Mouse (Mus musculus) T-helper 2 cell (primary cell): Measurements from ENCODE around the gene Bmp4.

Experiments used
- in situ Hi-C: fragments of 300-600 bp; cut with MboI, MseI; formaldehyde crosslinking; loops from one replicate; pipeline ENCODE4 v1.15.1; 2025; ENCODE audit warnings: high pct_unique_total_duplicates

The Bmp4 gene

GRCm38 (mm10) chr14:46390249-46390775 lies at the start of gene Bmp4:
Gene Bmp4, minus strand, starts transcription at chr14:46390669.
- in situ Hi-C loops: no loop called here

GRCm38 (mm10) chr14:46439461-46440048 lies 49.1 kb upstream of the Bmp4 start:
- in situ Hi-C loops: no loop called here

- in situ Hi-C loops: no loop called here
These were observed 46.1 kb upstream of the Bmp4 start for GRCm38 (mm10) chr14:46436471-46437090.

GRCm38 (mm10) chr14:46430231-46430630 lies 39.8 kb upstream of the Bmp4 start:
- in situ Hi-C loops: no loop called here

- in situ Hi-C loops: no loop called here
These were observed 36.8 kb upstream of the Bmp4 start for GRCm38 (mm10) chr14:46427251-46427650.

GRCm38 (mm10) chr14:46421823-46422222 lies 31.4 kb upstream of the Bmp4 start:
- in situ Hi-C loops: no loop called here

GRCm38 (mm10) chr14:46419269-46419668 lies 28.8 kb upstream of the Bmp4 start:
- in situ Hi-C loops: no loop called here

GRCm38 (mm10) chr14:46418371-46419097 lies 28.1 kb upstream of the Bmp4 start:
- in situ Hi-C loops: no loop called here

- in situ Hi-C loops: no loop called here
These were observed 22.1 kb upstream of the Bmp4 start for GRCm38 (mm10) chr14:46412497-46413000.

GRCm38 (mm10) chr14:46410557-46411120 lies 20.2 kb upstream of the Bmp4 start:
- in situ Hi-C loops: no loop called here

- in situ Hi-C loops: no loop called here
These were observed 18.5 kb upstream of the Bmp4 start for GRCm38 (mm10) chr14:46409016-46409415.

GRCm38 (mm10) chr14:46408319-46408718 lies 17.9 kb upstream of the Bmp4 start:
- in situ Hi-C loops: no loop called here

- in situ Hi-C loops: no loop called here
These were observed 9.5 kb upstream of the Bmp4 start for GRCm38 (mm10) chr14:46399925-46400324.

- in situ Hi-C loops: no loop called here
These were observed 7.7 kb upstream of the Bmp4 start for GRCm38 (mm10) chr14:46398091-46398695.

- in situ Hi-C loops: no loop called here
These were observed 1.2 kb upstream of the Bmp4 start for GRCm38 (mm10) chr14:46391621-46392170.

- in situ Hi-C loops: no loop called here
These were observed 826 bp downstream of the Bmp4 start for GRCm38 (mm10) chr14:46389438-46390248.

GRCm38 (mm10) chr14:46388636-46389035 lies 1.8 kb downstream of the Bmp4 start:
- in situ Hi-C loops: no loop called here

- in situ Hi-C loops: no loop called here
These were observed 2.5 kb downstream of the Bmp4 start for GRCm38 (mm10) chr14:46387821-46388481.

GRCm38 (mm10) chr14:46387357-46387671 lies 3.2 kb downstream of the Bmp4 start:
- in situ Hi-C loops: no loop called here
